Mouse (Mus musculus) liver, postnatal 0 days (tissue): ENCODE results near the gene Olfr638.

ENCODE experiments used
- CTCF ChIP-seq: sonication (generic); IDR thresholded peaks from 2 replicates; pipeline ENCODE4 v1.5.1; 2016; ENCODE audit warnings: antibody characterized with exemption, low read depth
- EP300 ChIP-seq: IDR thresholded peaks from 2 replicates; pipeline ENCODE4 v1.6.1; 2016; ENCODE audit warnings: antibody characterized with exemption, low read depth, mild to moderate bottlenecking

- TF ChIP-seq CTCF (no peak), EP300 (no peak)
These were observed 26.9 kb downstream of the Olfr638 start, which contains the start of gene Olfr640 for GRCm38 (mm10) chr7:104025473-104025872.
